Mouse (Mus musculus) CH12.LX (cell line): ENCODE measurements around the gene Acot13. TPM values are rescaled to one million over a fixed set of nuclear protein-coding genes. Genes with fewer than 3 reads are reported as not detected.

Source experiments
- DNase-seq: peaks from one replicate; pipeline ENCODE4 v3.0.0-alpha.2; 2013; ENCODE audit errors: extremely low read depth
- H3K27ac ChIP-seq: 2 replicates; pipeline ENCODE4 v1.5.1; 2012; ENCODE audit warnings: low read depth, mild to moderate bottlenecking, control low read depth, moderate library complexity; ENCODE audit not compliant: insufficient read depth
- H3K27me3 ChIP-seq: replicated peaks from 2 replicates; pipeline ENCODE3; 2012; ENCODE audit warnings: inconsistent platforms
- H3K36me3 ChIP-seq, 2 experiments: replicated peaks in 1 of 2; 2 replicates each; pipeline versions ENCODE3 to v1.6.1; 2012; ENCODE audit warnings: inconsistent platforms in 1 of 2, low read length in 1 of 2, mild to moderate bottlenecking in 1 of 2, mixed read lengths in 1 of 2, moderate library complexity in 1 of 2; ENCODE audit not compliant: control insufficient read depth in 1 of 2, insufficient read depth in 1 of 2
- H3K4me1 ChIP-seq, 2 experiments: 2 replicates each; pipeline ENCODE4 v1.6.1; 2012; ENCODE audit warnings: inconsistent platforms in 1 of 2, moderate library complexity in 1 of 2; ENCODE audit not compliant: insufficient read depth in 2 of 2, control insufficient read depth in 1 of 2
- H3K4me2 ChIP-seq: 2 replicates; pipeline ENCODE4 v1.6.1; 2012; ENCODE audit warnings: low read depth, mild to moderate bottlenecking, control low read depth; ENCODE audit not compliant: poor library complexity, insufficient read depth, severe bottlenecking
- H3K4me3 ChIP-seq, 3 experiments: fragments of 150-350 bp in 1 of 3; sonication (generic) in 1 of 3; replicated peaks in 1 of 3; 2 replicates each; pipeline versions ENCODE3 to v1.5.1; 2011 to 2012; ENCODE audit warnings: low read depth in 2 of 3, low read length in 2 of 3, mild to moderate bottlenecking in 2 of 3, moderate library complexity in 2 of 3, control low read depth in 1 of 3, improper control_type of control experiment in 1 of 3, inconsistent platforms in 1 of 3, mixed read lengths in 1 of 3; ENCODE audit not compliant: poor library complexity in 1 of 3
- H3K79me2 ChIP-seq: replicated peaks from 2 replicates; pipeline ENCODE4 v1.6.1; 2012; ENCODE audit warnings: mild to moderate bottlenecking, moderate library complexity; ENCODE audit not compliant: control insufficient read depth, poor library complexity, insufficient read depth, severe bottlenecking; ENCODE audit errors: extremely low read depth
- H3K9ac ChIP-seq: 2 replicates; pipeline ENCODE4 v1.6.1; 2012; ENCODE audit warnings: low read depth, mild to moderate bottlenecking, control low read depth, moderate library complexity; ENCODE audit not compliant: insufficient read depth
- H3K9me3 ChIP-seq: replicated peaks from 2 replicates; pipeline ENCODE3; 2012; ENCODE audit warnings: low read length, inconsistent platforms, mixed read lengths
- BHLHE40 ChIP-seq: IDR thresholded peaks from 2 replicates; pipeline ENCODE4 v1.6.1; 2011; ENCODE audit warnings: mild to moderate bottlenecking, low read depth, low read length, improper control_type of control experiment
- CHD1 ChIP-seq: IDR thresholded peaks from 2 replicates; pipeline ENCODE4 v1.6.1; 2012; ENCODE audit warnings: low read depth, low read length, improper control_type of control experiment, inconsistent platforms
- CHD2 ChIP-seq: IDR thresholded peaks from 2 replicates; pipeline ENCODE4 v1.6.1; 2011; ENCODE audit warnings: low read length, improper control_type of control experiment
- JUN ChIP-seq: IDR thresholded peaks from 2 replicates; pipeline ENCODE4 v1.6.1; 2011; ENCODE audit warnings: low read depth, mild to moderate bottlenecking, low read length, improper control_type of control experiment, moderate library complexity; ENCODE audit not compliant: insufficient read depth
- JUND ChIP-seq: conservative IDR thresholded peaks from 2 replicates; pipeline ENCODE4 v1.6.1; 2011; ENCODE audit warnings: low read depth, low read length, improper control_type of control experiment
- KAT2A ChIP-seq: IDR thresholded peaks from 2 replicates; pipeline ENCODE4 v1.6.1; 2012; ENCODE audit warnings: low read length, improper control_type of control experiment, inconsistent platforms; ENCODE audit not compliant: insufficient replicate concordance
- MAFK ChIP-seq: IDR thresholded peaks from 2 replicates; pipeline ENCODE4 v1.6.1; 2011; ENCODE audit warnings: low read length, improper control_type of control experiment; ENCODE audit not compliant: insufficient replicate concordance
- MAX ChIP-seq: IDR thresholded peaks from 2 replicates; pipeline ENCODE4 v1.6.1; 2011; ENCODE audit warnings: low read length, improper control_type of control experiment
- MAZ ChIP-seq: IDR thresholded peaks from 2 replicates; pipeline ENCODE4 v1.6.1; 2012; ENCODE audit warnings: low read depth, mild to moderate bottlenecking, inconsistent platforms, low read length, improper control_type of control experiment, moderate library complexity
- NELFE ChIP-seq: IDR thresholded peaks from 2 replicates; pipeline ENCODE4 v1.6.1; 2011; ENCODE audit warnings: low read depth, low read length, improper control_type of control experiment
- NRF1 ChIP-seq: IDR thresholded peaks from 2 replicates; pipeline ENCODE4 v1.6.1; 2014; ENCODE audit warnings: low read depth, mild to moderate bottlenecking, inconsistent platforms, low read length, improper control_type of control experiment, moderate library complexity
- PAX5 ChIP-seq: IDR thresholded peaks from 2 replicates; pipeline ENCODE4 v1.6.1; 2012; ENCODE audit warnings: low read length, inconsistent platforms, mixed read lengths
- POLR2AphosphoS2 ChIP-seq: IDR thresholded peaks from 2 replicates; pipeline ENCODE4 v1.6.1; 2011; ENCODE audit warnings: low read depth, low read length, improper control_type of control experiment
- SIN3A ChIP-seq: IDR thresholded peaks from 2 replicates; pipeline ENCODE4 v1.6.1; 2012; ENCODE audit warnings: low read length, improper control_type of control experiment, inconsistent platforms
- SMC3 ChIP-seq: IDR thresholded peaks from 2 replicates; pipeline ENCODE4 v1.6.1; 2011; ENCODE audit warnings: low read depth, low read length, improper control_type of control experiment
- TCF12 ChIP-seq: IDR thresholded peaks from 2 replicates; pipeline ENCODE4 v1.6.1; 2014; ENCODE audit warnings: low read depth, mild to moderate bottlenecking, inconsistent platforms, low read length, improper control_type of control experiment
- UBTF ChIP-seq: IDR thresholded peaks from 2 replicates; pipeline ENCODE4 v1.6.1; 2012; ENCODE audit warnings: low read depth, mild to moderate bottlenecking, inconsistent platforms, low read length, improper control_type of control experiment, moderate library complexity
- USF1 ChIP-seq: IDR thresholded peaks from 2 replicates; pipeline ENCODE4 v1.6.1; 2014; ENCODE audit warnings: low read depth, mild to moderate bottlenecking, inconsistent platforms, low read length, improper control_type of control experiment
- ZKSCAN1 ChIP-seq: IDR thresholded peaks from 2 replicates; pipeline ENCODE4 v1.6.1; 2012; ENCODE audit warnings: low read depth, inconsistent platforms, low read length, improper control_type of control experiment, borderline replicate concordance
- ZMIZ1 ChIP-seq: IDR thresholded peaks from 2 replicates; pipeline ENCODE4 v1.6.1; 2012; ENCODE audit warnings: low read depth, mild to moderate bottlenecking, inconsistent platforms, low read length, improper control_type of control experiment
- ZNF384 ChIP-seq: IDR thresholded peaks from 2 replicates; pipeline ENCODE4 v1.6.1; 2012; ENCODE audit warnings: low read depth, low read length, improper control_type of control experiment, inconsistent platforms
- dilution Hi-C: fragments of 300-500 bp; cut with MboI; formaldehyde crosslinking; loops from 2 replicates; pipeline ENCODE4 v1.14.3; 2020; ENCODE audit warnings: low sequenced_read_pairs; ENCODE audit not compliant: extremely low pct_unique_long_range_greater_than_20kb, extremely low pct_ligation_motif_present
- in situ Hi-C: fragments of 300-500 bp; cut with MboI; formaldehyde crosslinking; loops from 3 replicates; pipeline ENCODE4 v1.14.3; 2019; ENCODE audit warnings: low sequenced_read_pairs, low pct_ligation_motif_present, low pct_unique_long_range_greater_than_20kb, mixed read lengths
- polyA plus RNA-seq: library from polyadenylated mRNA; unstranded; fragments of >175 nt; gene quantifications from 2 replicates; pipeline ENCODE4 v1.2.1, GENCODE M21; 2012; ENCODE audit warnings: low read depth; ENCODE audit not compliant: insufficient read length
- total RNA-seq, 2 experiments: library from RNA; depleted of rRNA; stranded (reverse); fragments of 300-350 nt in 1 of 2; fragments of >200 nt in 1 of 2; gene quantifications; 2 replicates each; pipeline ENCODE4 v1.2.3; 2012 to 2014

The Acot13 gene
- total and polyA plus RNA-seq, 3 experiments: 37.1 to 50.5 (median 45.5) TPM

DNA sequence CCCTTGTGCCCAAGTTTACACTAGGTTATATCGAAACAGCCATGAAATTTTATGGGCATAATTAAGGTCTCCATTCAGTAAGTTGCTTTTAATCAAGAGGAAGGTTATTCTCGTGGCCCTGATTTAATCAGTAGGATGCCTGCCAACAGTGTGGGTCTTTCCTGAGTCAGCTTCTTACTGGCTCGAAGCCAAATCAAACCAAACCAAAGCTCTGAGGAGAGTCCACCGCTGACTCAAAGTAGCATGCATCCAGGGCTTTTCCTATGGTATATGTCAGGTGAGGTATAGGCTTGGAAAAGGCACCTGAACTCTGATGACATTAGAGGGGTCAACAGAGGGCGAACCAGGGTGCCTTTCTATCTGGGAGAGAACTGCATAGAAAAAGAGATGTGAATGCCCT, 49.4 kb downstream of the Acot13 start:
- Histone ChIP-seq H3K4me3 (no peak overlapping the region), H3K27ac (no peak overlapping the region), H3K27me3 (no peaks in the 10 kb centered on the region), H3K4me2 (no peak overlapping the region), H3K9me3 (peaks cover 2% of the 10 kb centered on the region), H3K9ac (no peak overlapping the region), H3K79me2 (no peaks in the 10 kb centered on the region), H3K4me1 (peaks cover 14 to 44% of the 10 kb centered on the region in 2 experiments), H3K36me3 (no peaks in the 10 kb centered on the region)
- dilution Hi-C loops: no loop called here
- in situ Hi-C loops: no loop called here
- DNase-seq: no peak
- no peak for TF ChIP-seq MAX
- no peak for TF ChIP-seq ZKSCAN1
- TF ChIP-seq NELFE: no peak
- no peak for TF ChIP-seq KAT2A
- TF ChIP-seq UBTF: no peak
- TF ChIP-seq MAZ: no peak
- no peak for TF ChIP-seq MAFK
- TF ChIP-seq POLR2AphosphoS2: no peak
- TF ChIP-seq SMC3: no peak
- no peak for TF ChIP-seq ZMIZ1
- no peak for TF ChIP-seq ZNF384
- TF ChIP-seq JUN: no peak
- no peak for TF ChIP-seq TCF12
- no peak for TF ChIP-seq JUND

DNA sequence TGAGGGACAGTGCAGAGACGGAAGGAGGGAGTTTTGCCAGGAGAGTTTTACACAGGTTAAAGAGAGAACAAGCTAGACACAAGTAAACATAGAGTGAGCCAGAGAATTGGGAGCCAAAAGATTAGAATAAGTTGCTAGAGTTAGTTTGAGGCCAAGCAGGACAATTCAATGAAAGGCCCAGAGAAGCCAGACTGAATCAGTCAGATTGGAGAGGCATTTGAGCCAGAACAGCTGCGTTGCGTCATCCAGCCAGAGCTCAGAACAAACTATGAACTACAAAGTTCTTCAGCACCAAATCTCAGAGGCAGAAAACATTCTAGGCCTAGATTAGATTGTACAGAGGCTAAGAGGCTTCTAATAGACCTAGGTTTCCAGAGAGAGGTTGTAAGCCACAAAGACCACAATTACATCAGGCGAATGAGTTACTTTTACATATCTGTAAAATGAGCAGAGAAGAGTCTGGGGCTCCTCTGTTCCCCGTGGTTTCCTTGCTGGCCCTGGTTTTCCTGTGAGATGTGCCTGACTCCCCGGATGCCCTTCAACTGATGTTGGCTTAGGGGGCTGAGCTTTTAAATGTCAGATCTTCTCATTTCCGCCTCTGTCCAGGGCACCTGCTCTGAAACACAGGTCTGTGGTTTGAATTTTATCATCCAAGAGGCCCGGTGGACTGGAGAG, 52.5 kb downstream of the Acot13 start:
- Histone ChIP-seq H3K9me3 (no peaks in the 10 kb centered on the region), H3K4me1 (peaks cover 0 to 31% of the 10 kb centered on the region in 2 experiments; a peak in 2 of 4 replicates), H3K27ac (no peak overlapping the region), H3K9ac (no peak overlapping the region), H3K27me3 (no peaks in the 10 kb centered on the region), H3K4me2 (no peak overlapping the region), H3K4me3 (no peak overlapping the region), H3K36me3 (no peaks in the 10 kb centered on the region), H3K79me2 (no peaks in the 10 kb centered on the region)
- in situ Hi-C loops (no loop called here), dilution Hi-C loops (no loop called here)
- no peak for DNase-seq
- TF ChIP-seq POLR2AphosphoS2: no peak
- TF ChIP-seq BHLHE40: no peak
- no peak for TF ChIP-seq USF1
- TF ChIP-seq SIN3A: no peak
- TF ChIP-seq NELFE: no peak
- TF ChIP-seq NRF1: no peak
- no peak for TF ChIP-seq TCF12
- TF ChIP-seq MAFK: no peak
- no peak for TF ChIP-seq ZMIZ1
- TF ChIP-seq ZKSCAN1: no peak
- TF ChIP-seq PAX5: no peak
- no peak for TF ChIP-seq MAX
- TF ChIP-seq CHD1: no peak
- no peak for TF ChIP-seq MAZ
- TF ChIP-seq CHD2: no peak
